In the genomic region with DNA sequence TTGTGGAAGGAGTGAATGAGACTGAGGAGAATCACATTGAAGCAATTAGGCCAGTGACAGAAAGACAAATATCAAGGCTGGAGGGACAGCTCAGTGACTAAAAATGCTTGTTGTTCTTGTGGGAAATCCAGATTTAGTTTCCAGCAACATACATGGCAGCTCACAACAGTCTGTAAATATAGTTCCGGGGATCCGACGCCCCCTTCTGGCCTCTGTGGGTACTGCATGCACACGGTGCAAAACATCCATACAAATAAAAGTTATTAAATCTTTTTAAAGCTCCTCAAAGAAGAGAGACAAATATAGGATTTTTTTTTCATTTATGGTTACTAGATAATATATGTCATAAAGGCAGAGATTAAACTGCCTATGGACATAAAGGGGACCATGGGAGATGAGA, we compare ENCODE assay signal across 17 mouse cellular contexts.
DNase-seq lines count a peak whose midpoint lies in the region; ATAC-seq and TF ChIP-seq lines count a peak whose summit lies in the region.
"Had no signal": no experiment of that assay in that cellular context is flagged by ENCODE, and none has a peak within 500 bp of the region (broad histone marks: within the 10 kb centered on the region; RNA-seq: fewer than 3 reads in every experiment).

No protein-coding gene starts in this region.

- H3K9ac ChIP-seq in kidney, embryonic 15.5 days, result no peak overlapping the region
- H3K9ac ChIP-seq: heart, embryonic 12.5 days; limb, embryonic 15.5 days had no signal

- no peak for DNase-seq in kidney, adult 2 months
- DNase-seq in testis, postnatal 14 days (ENCODE audit: low spot score), result no peak
- no peak for DNase-seq in brain, embryonic 14.5 days (ENCODE audit: low read depth)
- DNase-seq in T-cell, adult 2 months (ENCODE audit: low spot score), result no peak
- DNase-seq in heart, adult 8-10 months (ENCODE audit: low spot score), result no peak
- DNase-seq: kidney, adult 9 months; layer of hippocampus, postnatal 36 days; spleen, adult 18-20 months; thymus, adult 2 months had no signal

- no peaks in the 10 kb centered on the region for H3K9me3 ChIP-seq in kidney, embryonic 15.5 days (replicated peaks)
- H3K9me3 ChIP-seq: heart, embryonic 12.5 days; limb, embryonic 15.5 days had no signal

- no peak overlapping the region for H3K4me3 ChIP-seq in kidney, adult 2 months (ENCODE audit: insufficient read depth, low read depth, low read length)
- no peak overlapping the region for H3K4me3 ChIP-seq in kidney, embryonic 15.5 days (replicated peaks)
- no peak overlapping the region for H3K4me3 ChIP-seq in testis, adult 2 months (ENCODE audit: control insufficient read depth, low read depth, low read length)
- H3K4me3 ChIP-seq: erythroblast, embryonic 14.5 days; heart, embryonic 12.5 days; limb, embryonic 15.5 days; megakaryocyte, embryonic 14.5 days; myocyte had no signal

- no peaks in the 10 kb centered on the region for H3K36me3 ChIP-seq in kidney, adult 2 months (ENCODE audit: control insufficient read depth, insufficient read depth, low read length)
- H3K36me3 ChIP-seq in kidney, embryonic 15.5 days, result no peaks in the 10 kb centered on the region
- H3K36me3 ChIP-seq in testis, adult 2 months (ENCODE audit: control insufficient read depth, insufficient read depth, low read length), result no peaks in the 10 kb centered on the region
- H3K36me3 ChIP-seq: heart, embryonic 12.5 days; limb, embryonic 15.5 days had no signal

- peaks cover 7% of the 10 kb centered on the region for H3K4me1 ChIP-seq in kidney, adult 2 months (ENCODE audit: control insufficient read depth, insufficient read depth, low read length)
- peaks cover 20% of the 10 kb centered on the region for H3K4me1 ChIP-seq in kidney, embryonic 15.5 days
- H3K4me1 ChIP-seq in testis, adult 2 months (ENCODE audit: control insufficient read depth, insufficient read depth, low read length), result no peaks in the 10 kb centered on the region
- H3K4me1 ChIP-seq: heart, embryonic 12.5 days; megakaryocyte, embryonic 14.5 days had no signal

- H3K4me2 ChIP-seq in kidney, embryonic 15.5 days, result no peak overlapping the region
- H3K4me2 ChIP-seq: heart, embryonic 12.5 days; limb, embryonic 15.5 days had no signal

- TF ChIP-seq CTCF in kidney, adult 2 months (conservative IDR thresholded peaks at IDR 0.05; ENCODE audit: insufficient read depth, insufficient read length, low read depth, low read length), result peak; percentile 27
- peak; percentile 76; the same call in 1 of the 2 replicates for TF ChIP-seq CTCF in testis, adult 2 months (IDR thresholded peaks at IDR 0.05; ENCODE audit: control insufficient read depth, insufficient read depth, insufficient replicate concordance, low read depth, low read length)
- peak; percentile 52; the same call in 1 of the 2 replicates for TF ChIP-seq CTCF in brain, embryonic 14.5 days (IDR thresholded peaks at IDR 0.05; ENCODE audit: borderline replicate concordance, extremely low read depth, insufficient read depth, insufficient read length)

- WGBS in kidney, adult 2 months, result 79% methylated on average over 4 of the region's 4 CpGs
- 69% methylated on average over 4 of the region's 4 CpGs for WGBS in kidney, embryonic 15.5 days

- no peak for TF ChIP-seq POLR2A in kidney, adult 2 months (IDR thresholded peaks at IDR 0.05; ENCODE audit: low read depth, low read length)
- TF ChIP-seq POLR2A in testis, adult 2 months (IDR thresholded peaks at IDR 0.05; ENCODE audit: control insufficient read depth, low read depth, low read length), result no peak
- no peak for TF ChIP-seq POLR2A in brain, embryonic 14.5 days (IDR thresholded peaks at IDR 0.05; ENCODE audit: borderline replicate concordance, extremely low read depth, insufficient read depth, insufficient read length, poor library complexity, severe bottlenecking)

- ATAC-seq in kidney, embryonic 15.5 days (replicated peaks; ENCODE audit: low FRiP score), result no peak
- ATAC-seq: CD4-positive, CD25-positive, alpha-beta regulatory T cell, adult 4 months had no signal

- no peak overlapping the region for H3K27ac ChIP-seq in kidney, adult 2 months (ENCODE audit: insufficient read depth, low read depth, low read length)
- no peak overlapping the region for H3K27ac ChIP-seq in kidney, embryonic 15.5 days
- H3K27ac ChIP-seq in testis, adult 2 months (ENCODE audit: control insufficient read depth, insufficient read depth, low read depth, low read length), result no peak overlapping the region
- H3K27ac ChIP-seq: limb, embryonic 15.5 days had no signal

- no peaks in the 10 kb centered on the region for H3K27me3 ChIP-seq in kidney, adult 2 months (replicated peaks; ENCODE audit: control insufficient read depth, insufficient read depth, low read length)
- H3K27me3 ChIP-seq in kidney, embryonic 15.5 days, result no peaks in the 10 kb centered on the region
- H3K27me3 ChIP-seq in testis, adult 2 months (ENCODE audit: control insufficient read depth, insufficient read depth, low read length), result no peaks in the 10 kb centered on the region
- H3K27me3 ChIP-seq: heart, embryonic 12.5 days; limb, embryonic 15.5 days; megakaryocyte, embryonic 14.5 days had no signal
